Mouse (Mus musculus): Measurements from ENCODE around the gene Ifnar2. TPM values are rescaled to one million over a fixed set of nuclear protein-coding genes. Genes with fewer than 3 reads are reported as not detected.
A peak's percentile ranks its signal among the peaks of the same experiment; 100 is the strongest.

The Ifnar2 gene
- total and polyA plus RNA-seq, 3 experiments, result 33.1 to 34.9 (median 34.5) TPM

DNA sequence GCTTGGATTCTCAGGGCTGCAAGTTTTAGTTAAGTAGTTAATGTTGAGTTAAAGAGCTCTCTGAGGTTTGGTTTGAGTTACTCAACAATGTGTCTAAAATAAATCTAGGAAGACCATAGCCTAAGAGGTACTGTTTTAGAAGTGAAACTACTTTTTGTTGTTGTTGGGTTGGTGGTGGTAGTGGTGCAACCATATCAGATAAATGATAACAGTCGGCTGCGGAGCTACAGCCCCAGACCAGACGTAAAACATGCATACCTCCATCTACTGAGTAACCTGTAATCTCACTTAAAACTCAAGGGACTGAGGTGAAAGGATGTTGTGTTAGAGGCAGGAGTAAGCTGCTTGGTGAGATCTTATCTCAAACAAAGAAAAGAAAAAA, 1.7 kb downstream of the Ifnar2 start:
- in situ Hi-C loops (cut with MboI; ENCODE audit: low pct_ligation_motif_present, low pct_unique_long_range_greater_than_20kb, low sequenced_read_pairs) (loop anchor here (5.0 to 25.0 kb wide), 3 partner anchors 78 to 913 kb away; partner anchors contain the start of gene Kcne2), dilution Hi-C loops (cut with MboI; ENCODE audit: extremely low pct_ligation_motif_present, extremely low pct_unique_long_range_greater_than_20kb, low sequenced_read_pairs) (no loop called here)
- peak overlapping the region in 2 of 3 experiments; percentile 76 to 96 for H3K4me3 ChIP-seq (replicated peaks in 1 of 3; ENCODE audit: low read depth in 2 of 3, low read length in 2 of 3, poor library complexity in 1 of 3)

GRCm38 (mm10) chr16:91376701-91377100, 4.1 kb downstream of the Ifnar2 start:
- Histone ChIP-seq H3K4me2 (ENCODE audit: insufficient read depth, low read depth, poor library complexity, severe bottlenecking) (no peak overlapping the region), H3K4me3 (replicated peaks in 1 of 3; ENCODE audit: low read depth in 2 of 3, low read length in 2 of 3, poor library complexity in 1 of 3) (no peak overlapping the region), H3K79me2 (replicated peaks; ENCODE audit: control insufficient read depth, extremely low read depth, insufficient read depth, poor library complexity, severe bottlenecking) (peaks cover 20% of the 10 kb centered on the region), H3K4me1 (ENCODE audit: control insufficient read depth in 1 of 2, insufficient read depth in 2 of 2) (peaks cover 6 to 39% of the 10 kb centered on the region in 2 experiments), H3K27ac (ENCODE audit: insufficient read depth, low read depth) (no peak overlapping the region), H3K36me3 (replicated peaks in 1 of 2; ENCODE audit: control insufficient read depth in 1 of 2, insufficient read depth in 1 of 2, low read length in 1 of 2) (peaks cover 11 to 64% of the 10 kb centered on the region in 2 experiments), H3K9ac (ENCODE audit: insufficient read depth, low read depth) (no peak overlapping the region), H3K9me3 (replicated peaks; ENCODE audit: low read length) (peaks cover 6% of the 10 kb centered on the region), H3K27me3 (replicated peaks) (no peaks in the 10 kb centered on the region)
- no peak for DNase-seq (ENCODE audit: extremely low read depth)
- no peak for TF ChIP-seq POLR2AphosphoS2 (IDR thresholded peaks at IDR 0.05; ENCODE audit: low read depth, low read length)
- TF ChIP-seq UBTF (IDR thresholded peaks at IDR 0.05; ENCODE audit: low read depth, low read length), result no peak
- TF ChIP-seq BHLHE40 (IDR thresholded peaks at IDR 0.05; ENCODE audit: low read depth, low read length), result no peak
- TF ChIP-seq IRF4 (IDR thresholded peaks at IDR 0.05; ENCODE audit: low read depth, low read length), result no peak
- no peak for TF ChIP-seq EP300 (IDR thresholded peaks at IDR 0.05; ENCODE audit: low read length)
- no peak for TF ChIP-seq ZC3H11A (IDR thresholded peaks at IDR 0.05; ENCODE audit: low read depth, low read length)
- TF ChIP-seq ELF1 (IDR thresholded peaks at IDR 0.05; ENCODE audit: low read depth, low read length), result no peak
- no peak for TF ChIP-seq E2F4 (IDR thresholded peaks at IDR 0.05; ENCODE audit: insufficient replicate concordance, low read depth, low read length)
- TF ChIP-seq ZMIZ1 (IDR thresholded peaks at IDR 0.05; ENCODE audit: low read depth, low read length), result no peak
- no peak for TF ChIP-seq ZKSCAN1 (IDR thresholded peaks at IDR 0.05; ENCODE audit: borderline replicate concordance, low read depth, low read length)
- TF ChIP-seq PAX5 (IDR thresholded peaks at IDR 0.05; ENCODE audit: low read length), result no peak
- TF ChIP-seq ETS1 (conservative IDR thresholded peaks at IDR 0.05; ENCODE audit: low read depth, low read length), result no peak
- TF ChIP-seq NRF1 (IDR thresholded peaks at IDR 0.05; ENCODE audit: low read depth, low read length), result no peak
- TF ChIP-seq POLR2A (IDR thresholded peaks at IDR 0.05; ENCODE audit: low read depth, low read length), result no peak
- no peak for TF ChIP-seq MAZ (IDR thresholded peaks at IDR 0.05; ENCODE audit: low read depth, low read length)
- no peak for TF ChIP-seq JUN (IDR thresholded peaks at IDR 0.05; ENCODE audit: insufficient read depth, low read depth, low read length)
- no peak for TF ChIP-seq MAX (IDR thresholded peaks at IDR 0.05; ENCODE audit: low read length)
- TF ChIP-seq USF1 (IDR thresholded peaks at IDR 0.05; ENCODE audit: low read depth, low read length), result no peak
- no peak for TF ChIP-seq CHD2 (IDR thresholded peaks at IDR 0.05; ENCODE audit: low read length)
- dilution Hi-C loops (cut with MboI; ENCODE audit: extremely low pct_ligation_motif_present, extremely low pct_unique_long_range_greater_than_20kb, low sequenced_read_pairs) (no loop called here), in situ Hi-C loops (cut with MboI; ENCODE audit: low pct_ligation_motif_present, low pct_unique_long_range_greater_than_20kb, low sequenced_read_pairs) (no loop called here)

More for the DNA sequence above, 1.7 kb downstream of the Ifnar2 start:
- Histone ChIP-seq H3K4me1 (ENCODE audit: control insufficient read depth in 1 of 2, insufficient read depth in 2 of 2) (peaks cover 3 to 34% of the 10 kb centered on the region in 2 experiments; a peak in 3 of 4 replicates), H3K4me2 (ENCODE audit: insufficient read depth, low read depth, poor library complexity, severe bottlenecking) (no peak overlapping the region; the same call in 1 of the 2 replicates), H3K9me3 (replicated peaks; ENCODE audit: low read length) (peaks cover 6% of the 10 kb centered on the region), H3K9ac (ENCODE audit: insufficient read depth, low read depth) (peak overlapping the region; percentile 93; the same call in 1 of the 2 replicates), H3K27me3 (replicated peaks) (no peaks in the 10 kb centered on the region), H3K36me3 (replicated peaks in 1 of 2; ENCODE audit: control insufficient read depth in 1 of 2, insufficient read depth in 1 of 2, low read length in 1 of 2) (peaks cover 5 to 43% of the 10 kb centered on the region in 2 experiments), H3K79me2 (replicated peaks; ENCODE audit: control insufficient read depth, extremely low read depth, insufficient read depth, poor library complexity, severe bottlenecking) (peaks cover 20% of the 10 kb centered on the region), H3K27ac (ENCODE audit: insufficient read depth, low read depth) (no peak overlapping the region)
- no peak for DNase-seq (ENCODE audit: extremely low read depth)
- TF ChIP-seq IRF4 (IDR thresholded peaks at IDR 0.05; ENCODE audit: low read depth, low read length), result no peak
- TF ChIP-seq MXI1 (IDR thresholded peaks at IDR 0.05; ENCODE audit: low read depth, low read length), result no peak
- no peak for TF ChIP-seq ETS1 (conservative IDR thresholded peaks at IDR 0.05; ENCODE audit: low read depth, low read length)
- TF ChIP-seq MAFK (IDR thresholded peaks at IDR 0.05; ENCODE audit: insufficient replicate concordance, low read length), result no peak
